Mouse (Mus musculus) heart, embryonic 12.5 days (tissue): ENCODE measurements around the gene Rexo2. TPM values are rescaled to one million over a fixed set of nuclear protein-coding genes. Genes with fewer than 3 reads are reported as not detected.

Source experiments
- ATAC-seq: fragments of 200-750 bp; cut with Nextera tagmentation; 2 replicates; pipeline ENCODE4 v1.8.0; 2017; ENCODE audit warnings: moderate TSS enrichment, moderate library complexity; ENCODE audit not compliant: insufficient number of reproducible peaks, low FRiP score
- H3K27ac ChIP-seq: fragments of 300-500 bp; sonication (generic); 2 replicates; pipeline ENCODE4 v1.5.1; 2016; ENCODE audit warnings: mild to moderate bottlenecking, moderate library complexity; ENCODE audit not compliant: poor library complexity, severe bottlenecking
- H3K27me3 ChIP-seq: fragments of 300-500 bp; sonication (generic); replicated peaks from 2 replicates; pipeline ENCODE4 v1.6.1; 2016; ENCODE audit warnings: mild to moderate bottlenecking, moderate library complexity
- H3K36me3 ChIP-seq: fragments of 300-500 bp; sonication (generic); 2 replicates; pipeline ENCODE4 v1.6.1; 2016; ENCODE audit warnings: mild to moderate bottlenecking, moderate library complexity
- H3K4me1 ChIP-seq: fragments of 300-500 bp; sonication (generic); replicated peaks from 2 replicates; pipeline ENCODE4 v1.6.1; 2016; ENCODE audit warnings: mild to moderate bottlenecking
- H3K4me2 ChIP-seq: fragments of 300-500 bp; sonication (generic); 2 replicates; pipeline ENCODE4 v1.6.1; 2016; ENCODE audit warnings: mild to moderate bottlenecking, moderate library complexity
- H3K4me3 ChIP-seq: fragments of 300-500 bp; sonication (generic); 2 replicates; pipeline ENCODE4 v1.5.1; 2016; ENCODE audit warnings: mild to moderate bottlenecking
- H3K9ac ChIP-seq: fragments of 300-500 bp; sonication (generic); 2 replicates; pipeline ENCODE4 v1.6.1; 2016; ENCODE audit warnings: mild to moderate bottlenecking, moderate library complexity
- H3K9me3 ChIP-seq: fragments of 300-500 bp; sonication (generic); replicated peaks from 2 replicates; pipeline ENCODE4 v1.6.1; 2016; ENCODE audit warnings: mild to moderate bottlenecking, moderate library complexity
- WGBS: fragments of 180-500 bp; shearing (Covaris S2); methylation state at CpG from one replicate; pipeline ENCODE4 v1.1.7; 2016; 5-methylcytosine and 5-hydroxymethylcytosine counted together
- microRNA-seq: library from miRNA; unstranded; fragments of <30 nt; microRNA quantifications from one replicate; pipeline ENCODE4, GENCODE M21; 2017
- polyA plus RNA-seq: library from polyadenylated mRNA; unstranded; fragments of >200 nt; fragmentation: Nextera tagmentation; extraction: Ambion mirVana; gene quantifications from 2 replicates; pipeline ENCODE4 v1.2.1, GENCODE M21; 2016

The Rexo2 gene
- polyA plus RNA-seq, 1 experiment from 2014 or later = 96.4 TPM

- no peak overlapping the region for H3K4me2 ChIP-seq
- no peaks in the 10 kb centered on the region for H3K9me3 ChIP-seq
- ATAC-seq = no peak
- H3K27ac ChIP-seq = no peak overlapping the region
- no peak overlapping the region for H3K4me3 ChIP-seq
- 81% methylated on average over 1 of the region's 1 CpGs for WGBS
- no peaks in the 10 kb centered on the region for H3K36me3 ChIP-seq
- H3K4me1 ChIP-seq = no peaks in the 10 kb centered on the region
- H3K9ac ChIP-seq = no peak overlapping the region
- H3K27me3 ChIP-seq = no peaks in the 10 kb centered on the region
Observed at GRCm38 (mm10) chr9:48443873-48444272, 36.5 kb downstream of the Rexo2 start.

GRCm38 (mm10) chr9:48432449-48432848, 48.0 kb downstream of the Rexo2 start:
- Histone ChIP-seq H3K27ac (no peak overlapping the region), H3K9ac (no peak overlapping the region), H3K4me2 (no peak overlapping the region), H3K36me3 (no peaks in the 10 kb centered on the region), H3K4me1 (no peaks in the 10 kb centered on the region), H3K27me3 (no peaks in the 10 kb centered on the region), H3K9me3 (no peaks in the 10 kb centered on the region), H3K4me3 (no peak overlapping the region)
- no peak for ATAC-seq
- 79% methylated on average over 8 of the region's 8 CpGs for WGBS

GRCm38 (mm10) chr9:48427176-48427575, 53.2 kb downstream of the Rexo2 start:
- no peak overlapping the region for H3K27ac ChIP-seq
- H3K9ac ChIP-seq = no peak overlapping the region
- no peaks in the 10 kb centered on the region for H3K9me3 ChIP-seq
- H3K4me2 ChIP-seq = no peak overlapping the region
- H3K36me3 ChIP-seq = no peaks in the 10 kb centered on the region
- H3K4me3 ChIP-seq = no peak overlapping the region
- H3K27me3 ChIP-seq = no peaks in the 10 kb centered on the region
- H3K4me1 ChIP-seq = no peaks in the 10 kb centered on the region
- ATAC-seq = no peak
- 77% methylated on average over 7 of the region's 7 CpGs for WGBS

- no peaks in the 10 kb centered on the region for H3K27me3 ChIP-seq
- no peaks in the 10 kb centered on the region for H3K4me1 ChIP-seq
- H3K36me3 ChIP-seq = no peaks in the 10 kb centered on the region
- no peak for ATAC-seq
- no peak overlapping the region for H3K4me3 ChIP-seq
- no peak overlapping the region for H3K4me2 ChIP-seq
- H3K27ac ChIP-seq = no peak overlapping the region
- H3K9me3 ChIP-seq = no peaks in the 10 kb centered on the region
- H3K9ac ChIP-seq = no peak overlapping the region
- 32% methylated on average over 1 of the region's 1 CpGs for WGBS
Observed at GRCm38 (mm10) chr9:48423256-48423655, 57.2 kb downstream of the Rexo2 start.

GRCm38 (mm10) chr9:48422382-48422781, 58.0 kb downstream of the Rexo2 start:
- Histone ChIP-seq H3K36me3 (no peaks in the 10 kb centered on the region), H3K9me3 (no peaks in the 10 kb centered on the region), H3K9ac (no peak overlapping the region), H3K4me3 (no peak overlapping the region), H3K27ac (no peak overlapping the region), H3K4me1 (no peaks in the 10 kb centered on the region), H3K4me2 (no peak overlapping the region), H3K27me3 (no peaks in the 10 kb centered on the region)
- ATAC-seq = no peak
- WGBS = 80% methylated on average over 8 of the region's 8 CpGs

- WGBS = 72% methylated on average over 2 of the region's 2 CpGs
- no peak overlapping the region for H3K9ac ChIP-seq
- no peaks in the 10 kb centered on the region for H3K27me3 ChIP-seq
- no peak for ATAC-seq
- H3K4me3 ChIP-seq = no peak overlapping the region
- H3K4me1 ChIP-seq = no peaks in the 10 kb centered on the region
- no peaks in the 10 kb centered on the region for H3K36me3 ChIP-seq
- no peak overlapping the region for H3K4me2 ChIP-seq
- H3K9me3 ChIP-seq = no peaks in the 10 kb centered on the region
- H3K27ac ChIP-seq = no peak overlapping the region
Observed at GRCm38 (mm10) chr9:48421561-48421960, 58.9 kb downstream of the Rexo2 start.

- 60% methylated on average over 2 of the region's 2 CpGs for WGBS
Observed at GRCm38 (mm10) chr9:48421029-48421428, 59.4 kb downstream of the Rexo2 start.

GRCm38 (mm10) chr9:48420437-48420836, 60.0 kb downstream of the Rexo2 start:
- ATAC-seq = no peak
- no peak overlapping the region for H3K4me2 ChIP-seq
- H3K9me3 ChIP-seq = no peaks in the 10 kb centered on the region
- H3K27me3 ChIP-seq = no peaks in the 10 kb centered on the region
- no peaks in the 10 kb centered on the region for H3K36me3 ChIP-seq
- no peak overlapping the region for H3K27ac ChIP-seq
- H3K4me1 ChIP-seq = no peaks in the 10 kb centered on the region
- WGBS = 72% methylated on average over 7 of the region's 7 CpGs
- no peak overlapping the region for H3K4me3 ChIP-seq
- H3K9ac ChIP-seq = no peak overlapping the region

More at GRCm38 (mm10) chr9:48421029-48421428, 59.4 kb downstream of the Rexo2 start:
- ATAC-seq = no peak
- Histone ChIP-seq H3K27ac (no peak overlapping the region), H3K4me3 (no peak overlapping the region), H3K27me3 (no peaks in the 10 kb centered on the region), H3K4me2 (no peak overlapping the region), H3K9ac (no peak overlapping the region), H3K36me3 (no peaks in the 10 kb centered on the region), H3K4me1 (no peaks in the 10 kb centered on the region), H3K9me3 (no peaks in the 10 kb centered on the region)

- Histone ChIP-seq H3K36me3 (no peaks in the 10 kb centered on the region), H3K4me1 (no peaks in the 10 kb centered on the region), H3K4me3 (no peak overlapping the region), H3K27me3 (no peaks in the 10 kb centered on the region), H3K27ac (no peak overlapping the region), H3K9ac (no peak overlapping the region), H3K4me2 (no peak overlapping the region), H3K9me3 (no peaks in the 10 kb centered on the region)
- 56% methylated on average over 8 of the region's 8 CpGs for WGBS
- ATAC-seq = no peak
Observed at GRCm38 (mm10) chr9:48418829-48419228, 61.6 kb downstream of the Rexo2 start.

Small RNA genes lying within 50 kb of the gene (microRNA-seq; reads per million reads assigned to microRNA genes)
- not detected for gene Gm23653

Other genes starting within 250 kb of the Rexo2 start
- gene Nxpe2, start 127.2 kb downstream of the Rexo2 start, polyA plus RNA-seq = 1.6 and 3.2 TPM in 2 replicates
- 86.0 and 91.2 TPM in 2 replicates for gene Rbm7, start 14.7 kb upstream of the Rexo2 start, polyA plus RNA-seq
- gene Gm5617, start 14.8 kb upstream of the Rexo2 start, polyA plus RNA-seq = 33.4 and 33.8 TPM in 2 replicates
- 3.1 and 3.3 TPM in 2 replicates for gene Nnmt, start 124.5 kb upstream of the Rexo2 start, polyA plus RNA-seq